Mouse (Mus musculus): ENCODE results near the gene Etl4. TPM values are rescaled to one million over a fixed set of nuclear protein-coding genes. Genes with fewer than 3 reads are reported as not detected.

The Etl4 gene
- total RNA-seq, 2 experiments from 2014 or later: 129 TPM

DNA sequence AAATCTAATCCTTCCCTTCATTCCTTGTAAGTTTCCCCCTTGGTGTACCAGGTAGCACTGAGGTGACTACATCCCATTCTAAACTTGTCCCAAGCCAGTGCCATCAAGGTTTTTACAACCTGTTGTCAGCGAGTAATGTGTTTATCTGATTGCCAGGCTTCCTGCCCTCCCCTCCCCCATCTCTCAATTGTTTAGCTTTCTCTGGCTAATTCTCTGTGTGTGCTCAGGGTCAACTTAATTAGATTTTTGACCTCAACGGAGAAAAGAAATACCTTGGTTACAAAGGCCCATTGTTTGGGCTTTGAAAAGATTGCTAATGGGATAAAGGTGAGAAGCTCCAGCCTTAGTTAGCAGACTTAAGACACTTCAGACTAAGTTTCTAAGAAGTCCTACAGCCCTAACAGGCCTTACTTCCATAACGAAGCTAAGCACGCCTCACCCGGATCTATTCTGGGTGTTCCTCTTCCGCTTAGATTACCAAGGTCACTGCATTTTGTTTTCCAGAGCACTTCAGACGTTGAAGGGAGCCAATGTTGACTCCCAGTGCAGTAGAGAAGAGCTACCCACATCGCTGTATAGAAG, 586.7 kb downstream of the Etl4 start:
- intact Hi-C loops (cut with DNase I): no loop called here
- DNase-seq (ENCODE audit: low spot score in 2 of 2): no peak

DNA sequence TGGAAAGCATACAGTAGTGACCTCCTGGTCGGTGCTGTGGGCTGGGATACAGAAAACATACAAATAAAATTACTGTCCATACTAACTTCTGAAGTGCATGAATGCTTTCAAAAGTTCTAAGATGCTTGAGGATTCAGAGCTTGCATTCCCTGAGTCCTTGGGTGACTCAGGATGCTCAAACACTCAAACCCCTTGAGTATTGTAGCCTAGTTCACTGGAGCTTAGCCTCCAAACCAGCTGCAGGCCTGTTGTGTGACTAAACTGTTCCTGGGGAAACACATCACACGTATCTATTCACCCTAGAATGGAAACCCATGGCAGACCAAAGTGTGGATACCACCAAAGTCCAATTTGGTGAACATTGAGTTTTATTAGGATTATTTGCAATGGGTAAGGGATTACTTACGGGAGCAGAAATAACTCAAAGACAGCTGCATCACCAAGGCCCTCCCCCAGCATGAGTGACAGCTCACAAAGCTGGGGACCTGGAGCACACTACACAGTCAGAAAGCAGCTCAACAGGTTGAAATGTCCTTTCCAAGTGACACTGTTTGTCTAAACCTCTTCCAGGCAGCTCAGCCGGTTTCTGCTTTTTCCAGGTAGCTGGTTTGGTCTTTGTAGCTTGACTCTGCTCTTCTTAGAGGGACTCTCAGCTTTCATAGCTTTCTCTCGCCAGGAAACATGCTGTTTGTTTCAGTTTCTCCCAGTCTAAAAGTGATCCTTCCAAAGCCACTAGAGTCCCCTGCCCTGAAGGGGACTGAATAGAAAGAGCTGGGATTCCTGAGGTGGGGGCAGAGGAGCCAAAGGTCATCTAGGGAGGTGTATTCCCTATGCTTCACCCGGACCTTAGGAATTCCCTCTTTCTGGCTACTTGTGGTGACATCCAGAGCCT, 598.5 kb downstream of the Etl4 start:
- intact Hi-C loops (cut with DNase I): no loop called here
- DNase-seq (ENCODE audit: low spot score in 2 of 2): no peak

DNA sequence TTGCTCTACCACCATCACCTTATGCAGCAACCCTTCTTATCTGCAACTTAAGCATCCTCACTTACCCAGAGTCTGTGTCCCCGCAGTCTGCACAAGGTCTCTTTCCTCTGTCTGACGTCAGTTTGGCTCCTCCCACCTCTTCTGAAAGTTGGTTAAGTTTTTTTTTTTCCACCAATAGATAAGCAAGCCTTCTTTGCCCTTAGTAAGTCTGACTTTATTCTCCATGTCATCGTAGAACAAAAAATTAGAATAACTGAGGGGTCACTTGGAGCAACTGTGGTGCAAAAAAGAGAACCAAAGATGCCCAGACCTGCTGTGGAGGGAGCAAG, 599.1 kb downstream of the Etl4 start:
- intact Hi-C loops (cut with DNase I): no loop called here
- no peak for DNase-seq (ENCODE audit: low spot score in 2 of 2)

DNA sequence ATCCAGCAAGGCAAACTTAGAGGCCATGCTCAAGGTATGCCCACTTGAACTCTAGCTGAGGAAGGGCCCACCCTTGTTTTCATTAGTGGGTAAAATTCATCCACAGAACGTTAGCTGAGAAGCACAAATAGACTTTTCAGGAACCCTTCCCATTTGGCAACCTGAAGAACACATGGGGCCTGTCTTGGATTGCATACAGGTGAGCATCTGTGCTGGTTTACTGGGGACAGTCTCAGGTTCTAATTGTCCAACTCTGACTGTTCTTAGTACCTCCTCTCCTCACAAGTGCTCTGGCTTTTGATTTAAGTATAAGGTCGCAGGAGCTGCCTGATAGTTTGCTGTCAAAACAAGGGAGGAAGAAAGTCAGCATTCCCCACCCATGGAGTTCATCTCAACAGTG, 600.5 kb downstream of the Etl4 start:
- intact Hi-C loops (cut with DNase I): no loop called here

DNA sequence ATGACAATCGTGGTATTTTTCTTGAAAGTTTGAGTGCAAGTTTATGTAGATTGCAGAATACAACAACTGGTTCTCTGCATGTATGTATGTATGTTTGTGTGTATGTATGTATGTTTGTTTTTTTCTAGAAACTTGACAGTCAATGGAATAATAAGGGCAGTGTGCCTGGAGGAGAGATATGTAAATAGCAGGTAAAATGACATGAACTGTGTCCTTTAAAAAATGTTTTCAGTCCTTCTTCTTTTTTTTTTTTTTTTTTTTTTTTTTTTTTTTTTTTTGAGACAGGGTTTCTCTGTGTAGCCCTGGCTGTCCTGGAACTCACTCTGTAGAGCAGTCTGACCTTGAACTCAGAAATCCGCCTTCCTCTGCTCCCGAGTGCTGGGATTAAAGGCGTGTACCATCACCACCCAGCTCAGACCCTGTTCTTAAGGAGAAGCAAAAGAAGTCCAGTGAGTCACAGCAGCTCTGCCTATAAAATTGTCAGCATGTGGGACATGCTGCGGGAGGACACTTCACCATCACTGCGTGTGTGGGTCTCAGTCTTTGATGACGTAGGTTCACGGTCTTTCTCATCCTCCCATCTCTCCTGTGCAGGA, 606.8 kb downstream of the Etl4 start:
- DNase-seq (ENCODE audit: low spot score in 2 of 2): no peak
- intact Hi-C loops (cut with DNase I): no loop called here

More for the DNA sequence above, 600.5 kb downstream of the Etl4 start:
- DNase-seq (ENCODE audit: low spot score in 2 of 2): no peak

DNA sequence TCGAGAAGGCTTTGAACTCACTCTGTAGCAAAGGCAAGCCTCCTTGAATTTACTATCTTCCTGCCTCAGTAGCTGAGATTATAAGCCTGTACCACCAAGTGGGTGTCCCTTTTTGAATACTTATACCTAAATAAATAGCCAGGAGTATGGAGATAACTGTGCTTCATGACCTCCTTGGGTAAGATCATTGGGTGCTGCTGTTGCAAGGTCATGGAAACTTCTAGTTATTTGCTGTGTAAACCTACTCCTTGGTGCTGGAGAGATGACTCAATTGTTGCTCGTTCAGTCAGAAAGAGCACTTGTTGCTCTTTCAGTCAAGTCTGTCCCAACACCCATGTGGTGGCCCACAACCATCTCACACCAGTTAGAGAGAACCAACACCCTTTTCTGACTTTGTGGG, 608.3 kb downstream of the Etl4 start:
- DNase-seq (ENCODE audit: low spot score in 2 of 2): no peak
- intact Hi-C loops (cut with DNase I): no loop called here

DNA sequence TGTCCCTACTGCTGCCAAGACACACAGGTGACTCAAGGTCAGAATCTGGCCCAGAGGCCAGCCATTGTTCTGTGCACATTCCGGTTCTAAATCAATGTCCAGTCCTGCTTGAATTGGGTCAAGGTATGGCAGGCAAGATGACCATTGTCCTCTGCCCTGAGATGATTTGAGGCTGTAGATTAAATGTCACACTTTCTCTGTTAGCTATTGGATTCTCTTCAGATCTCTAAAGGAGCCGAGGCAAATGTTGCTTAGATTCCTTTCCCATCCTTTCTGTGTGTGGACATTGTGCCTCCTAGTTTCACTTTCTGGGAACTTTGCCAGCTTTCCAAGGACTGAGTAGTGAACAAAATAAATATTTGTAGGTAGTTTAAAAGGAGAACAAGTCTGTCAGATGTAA, 608.9 kb downstream of the Etl4 start:
- intact Hi-C loops (cut with DNase I): no loop called here

DNA sequence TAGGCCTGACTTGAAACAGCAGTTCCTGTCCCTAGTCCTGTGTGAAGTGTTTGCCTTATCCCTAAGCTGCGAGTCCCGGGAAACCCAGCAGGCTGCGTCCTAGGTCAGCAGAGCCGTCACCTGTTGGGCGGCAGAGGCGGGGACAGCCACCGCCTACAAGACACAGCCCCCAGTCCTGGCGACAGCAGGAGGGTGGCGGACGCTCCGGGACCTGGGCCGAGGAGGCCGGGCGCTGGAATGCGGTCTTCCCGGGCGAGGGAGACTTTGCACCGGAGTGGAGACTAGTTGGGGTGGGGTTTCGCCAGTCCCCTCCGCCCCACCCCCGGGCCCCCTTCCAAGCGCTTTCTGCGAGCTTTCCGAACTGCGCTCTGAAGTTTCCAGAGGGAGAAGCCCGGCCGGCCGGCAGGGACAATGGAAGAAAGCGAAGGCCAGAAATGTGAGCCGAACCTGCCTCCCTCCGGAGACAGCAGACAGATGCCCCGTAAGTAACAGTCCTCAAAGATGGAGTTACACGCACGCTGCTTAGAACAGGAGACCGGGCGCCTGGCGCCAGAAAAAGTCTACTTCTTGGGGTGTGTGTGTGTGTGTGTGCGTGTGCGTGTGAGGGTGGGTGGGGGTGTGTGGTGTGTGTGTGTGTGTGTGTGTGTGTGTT, 610.0 kb downstream of the Etl4 start:
- peak in 1 of 2 experiments; percentile 13 for DNase-seq (ENCODE audit: low spot score in 2 of 2)
- intact Hi-C loops (cut with DNase I): no loop called here

More for the DNA sequence above, 608.9 kb downstream of the Etl4 start:
- DNase-seq (ENCODE audit: low spot score in 2 of 2): no peak

DNA sequence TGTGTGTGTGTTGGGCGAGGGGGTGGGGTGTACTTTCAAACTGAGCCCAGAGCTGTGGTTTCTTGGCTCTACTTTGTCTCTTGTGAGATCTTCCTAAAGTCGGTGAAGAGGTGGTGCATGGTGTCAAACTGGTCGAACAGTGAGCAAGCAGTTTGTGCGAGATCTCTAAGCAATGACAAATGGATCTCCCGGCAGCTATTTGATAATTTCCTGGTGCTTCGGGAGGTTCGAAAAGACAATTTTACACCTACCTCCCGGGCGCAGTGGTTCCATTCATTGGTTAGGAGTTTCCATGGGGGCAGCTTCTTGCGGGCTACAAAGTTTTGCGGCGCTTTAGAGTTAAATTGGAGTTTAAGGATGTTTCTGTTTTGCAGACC, 610.5 kb downstream of the Etl4 start:
- peak; percentile 7 to 9 for DNase-seq (ENCODE audit: low spot score in 2 of 2)
- intact Hi-C loops (cut with DNase I): no loop called here

DNA sequence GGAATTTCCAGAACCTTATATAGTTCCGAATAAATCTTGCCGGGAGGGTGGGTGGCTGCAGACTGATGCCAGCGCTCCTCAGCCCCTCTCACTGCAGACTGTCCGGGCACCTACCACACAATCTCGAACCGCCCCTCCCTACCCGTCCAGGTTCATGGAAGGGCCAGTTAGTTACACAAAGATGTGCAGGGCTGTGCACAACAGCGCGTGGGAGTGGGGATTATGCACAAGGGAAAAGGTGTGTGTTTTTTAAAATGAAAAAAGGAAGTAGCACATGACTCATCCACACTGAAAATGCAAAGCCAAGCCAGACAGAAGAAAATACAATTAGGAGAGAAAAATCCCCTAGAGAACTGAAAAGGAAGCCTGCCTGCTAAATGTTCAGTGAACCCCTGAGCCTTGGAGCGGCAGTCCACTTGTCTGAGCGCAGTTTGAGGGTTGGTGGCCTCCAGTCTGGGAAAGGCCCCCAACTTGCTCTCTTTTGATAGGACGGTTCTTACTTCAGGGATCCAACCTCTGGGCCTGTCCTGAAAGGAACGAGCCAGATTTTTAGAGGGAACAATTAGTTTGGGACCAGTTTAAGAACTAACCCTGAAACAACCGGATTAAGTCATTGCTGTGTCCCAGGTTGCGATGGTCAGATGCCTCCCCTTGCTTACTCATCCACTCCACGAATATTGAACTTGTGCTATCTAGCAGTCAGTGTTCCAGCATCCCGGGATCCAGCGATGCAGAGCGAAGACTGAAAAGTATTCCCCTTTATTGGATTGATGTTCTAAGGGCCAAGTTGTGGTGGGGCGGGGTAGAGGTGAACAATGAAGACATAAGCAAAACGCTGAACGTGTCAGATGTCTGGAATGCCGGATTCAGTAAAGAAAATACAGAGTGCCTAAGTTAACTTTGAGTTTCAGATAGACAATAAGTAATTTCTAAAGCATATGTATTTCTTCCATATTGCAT, 611.3 kb downstream of the Etl4 start:
- intact Hi-C loops (cut with DNase I): no loop called here
- peak; percentile 9 to 51 for DNase-seq (ENCODE audit: low spot score in 2 of 2)

DNA sequence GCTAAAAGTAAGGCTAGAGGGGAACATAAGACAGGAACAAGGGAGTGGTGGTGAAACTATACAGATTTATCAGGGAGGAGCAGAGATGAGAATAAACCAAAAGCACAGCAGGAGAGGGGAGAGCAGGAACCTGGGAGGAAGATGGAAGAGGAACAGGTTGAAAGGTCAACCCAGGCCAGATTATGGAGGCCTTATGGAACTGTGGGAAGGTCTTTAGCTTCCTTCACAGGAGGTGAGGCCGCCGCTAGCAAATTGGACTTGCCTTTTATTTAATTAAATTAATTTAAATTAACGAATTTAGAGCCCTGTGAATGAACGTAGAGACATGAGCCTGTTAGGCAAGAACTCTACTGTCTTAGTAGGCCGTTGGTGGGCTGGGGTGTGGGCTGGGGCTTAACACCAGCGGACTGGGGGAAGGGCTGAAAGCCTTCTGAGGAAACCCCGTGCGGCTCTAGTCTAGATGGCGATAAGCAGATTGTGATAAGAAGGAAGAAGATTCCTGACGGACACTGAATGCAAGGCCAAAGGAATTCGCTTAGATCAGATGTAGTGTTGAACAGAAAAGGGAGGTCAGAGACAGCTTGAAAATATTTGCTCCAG, 612.2 kb downstream of the Etl4 start:
- intact Hi-C loops (cut with DNase I): no loop called here
- DNase-seq (ENCODE audit: low spot score in 2 of 2): no peak

DNA sequence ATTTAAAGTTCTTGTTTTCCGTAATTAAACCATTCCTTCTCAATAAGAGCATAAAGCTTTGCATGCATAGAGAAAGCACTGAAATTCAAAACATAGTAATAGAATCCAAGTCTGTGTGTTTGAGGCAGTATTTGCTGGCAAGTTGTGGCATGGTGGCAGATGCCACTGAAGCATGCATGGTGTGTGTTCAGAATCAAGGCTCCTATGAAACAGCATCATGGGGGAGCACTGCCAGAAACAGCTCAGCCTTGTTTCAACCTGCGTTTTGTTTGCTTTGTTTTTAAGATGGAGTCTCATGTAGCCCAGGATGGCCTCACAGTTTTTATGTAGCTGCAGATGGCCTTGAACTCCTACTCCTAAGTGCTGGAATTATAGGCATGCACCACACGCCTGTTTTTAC, 614.1 kb downstream of the Etl4 start:
- intact Hi-C loops (cut with DNase I): no loop called here
- peak in 1 of 2 experiments; percentile 18 for DNase-seq (ENCODE audit: low spot score in 2 of 2)

DNA sequence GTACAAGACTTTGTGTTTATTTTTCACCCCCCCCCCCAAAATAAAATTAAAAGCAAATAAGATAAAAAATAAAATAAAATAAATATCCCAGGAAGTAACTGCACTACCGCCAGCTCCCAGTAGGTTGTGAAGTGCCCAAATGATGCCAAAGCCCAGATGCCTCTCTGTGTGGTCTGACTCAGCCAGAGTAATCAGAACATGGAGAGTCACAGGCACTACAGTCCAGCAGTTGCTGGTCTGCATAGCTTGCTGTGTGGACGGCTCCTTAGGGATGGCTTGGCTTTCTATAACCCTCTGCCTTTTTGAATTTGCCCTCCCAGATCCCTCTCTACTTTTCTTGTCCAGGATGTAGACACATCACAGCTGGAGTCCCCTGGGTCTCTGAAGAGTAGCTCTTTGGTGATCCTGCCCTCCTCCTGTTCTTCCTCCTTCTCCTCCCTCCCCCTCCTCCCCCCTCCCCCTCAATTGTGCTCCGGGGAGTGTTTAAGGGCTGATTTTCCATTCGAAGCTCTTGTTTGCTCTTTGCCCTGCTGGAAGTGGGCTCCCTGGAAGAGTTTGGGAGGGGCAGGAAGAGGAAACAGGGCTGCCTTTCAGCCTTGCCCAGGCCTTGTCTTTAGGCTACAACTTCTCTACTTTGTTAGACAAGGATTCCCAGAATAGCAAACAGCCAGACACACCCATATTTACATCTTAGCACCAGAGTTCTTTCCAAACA, 616.5 kb downstream of the Etl4 start:
- no peak for DNase-seq (ENCODE audit: low spot score in 2 of 2)
- intact Hi-C loops (cut with DNase I): no loop called here

DNA sequence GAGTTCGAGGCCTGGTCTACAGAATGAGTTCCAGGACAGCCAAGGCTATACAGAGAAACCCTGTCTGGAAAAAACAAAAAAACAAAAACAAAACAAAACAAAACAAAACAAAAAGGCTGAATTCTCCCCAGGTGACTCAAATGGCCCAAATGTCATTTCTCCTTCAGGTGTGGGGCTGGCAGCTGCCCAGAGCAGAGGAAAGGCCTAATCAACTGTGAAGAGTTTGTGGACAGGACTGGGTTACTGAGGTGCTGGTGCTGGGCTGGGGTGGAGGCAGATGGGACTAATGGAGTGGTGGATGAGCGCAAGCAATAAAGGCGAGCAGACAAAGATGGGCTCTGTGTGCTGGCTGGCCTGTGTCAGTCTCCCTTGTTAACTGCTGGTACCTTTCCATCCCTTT, 617.3 kb downstream of the Etl4 start:
- intact Hi-C loops (cut with DNase I): no loop called here
- no peak for DNase-seq (ENCODE audit: low spot score in 2 of 2)

DNA sequence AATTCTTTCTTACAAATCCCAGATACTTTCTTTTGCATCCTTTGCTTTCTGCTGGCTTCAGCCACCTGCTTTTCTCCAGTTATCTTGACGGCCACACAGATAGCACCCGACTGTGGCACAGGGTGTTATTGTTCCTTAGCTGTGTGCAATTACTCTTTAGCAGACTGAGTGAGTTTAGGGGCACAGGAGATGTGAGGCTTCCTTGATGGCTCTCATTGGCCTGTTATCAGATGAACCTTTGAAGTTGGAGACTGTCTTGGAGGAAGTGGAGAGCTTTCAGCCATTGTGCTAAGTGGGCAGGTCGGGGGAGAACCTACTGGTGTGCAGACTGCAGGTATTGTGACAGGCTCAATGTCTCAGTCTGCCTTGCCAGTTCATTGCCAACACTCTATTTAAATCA, 623.0 kb downstream of the Etl4 start:
- DNase-seq (ENCODE audit: low spot score in 2 of 2): no peak
- intact Hi-C loops (cut with DNase I): no loop called here

DNA sequence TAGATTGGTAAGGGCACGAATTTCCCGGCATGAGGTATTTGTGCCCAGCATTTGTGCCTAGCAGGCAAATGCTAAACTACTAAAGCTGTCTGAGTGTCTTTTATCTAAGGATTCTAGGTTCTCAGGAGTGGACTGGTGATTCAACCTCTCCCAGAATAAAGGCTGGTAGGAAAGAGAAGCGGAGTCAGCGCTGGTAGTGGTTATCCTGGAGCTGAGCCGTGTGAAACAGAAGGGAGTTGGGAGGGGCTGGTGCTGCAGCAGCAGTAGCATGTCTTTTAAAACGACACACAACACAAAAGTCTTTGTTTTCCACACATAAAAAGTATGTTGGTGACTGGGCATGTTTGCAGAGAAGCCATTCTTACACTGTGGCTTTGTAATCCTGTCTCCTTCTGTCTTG, 628.2 kb downstream of the Etl4 start:
- intact Hi-C loops (cut with DNase I): no loop called here
- DNase-seq (ENCODE audit: low spot score in 2 of 2): no peak

DNA sequence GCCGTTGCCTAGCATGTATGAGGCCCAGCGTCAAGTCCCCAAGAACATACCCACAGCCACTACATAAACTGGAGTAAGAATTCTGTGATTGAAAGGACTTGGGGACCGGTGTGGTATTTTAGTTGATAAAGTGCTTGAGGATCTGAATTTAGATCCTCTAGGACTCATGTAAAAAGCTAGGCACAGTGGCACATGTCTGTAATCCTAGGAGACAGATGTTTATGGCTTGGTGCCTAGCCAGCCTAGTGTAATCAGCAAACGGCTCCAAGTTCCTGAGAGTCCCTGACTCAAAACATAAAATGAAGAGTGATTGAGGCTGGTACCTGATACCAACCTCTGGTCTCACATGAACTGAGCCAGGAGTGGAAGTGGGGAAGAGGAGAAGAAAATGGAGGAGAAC, 629.3 kb downstream of the Etl4 start:
- intact Hi-C loops (cut with DNase I): no loop called here
- DNase-seq (ENCODE audit: low spot score in 2 of 2): no peak

DNA sequence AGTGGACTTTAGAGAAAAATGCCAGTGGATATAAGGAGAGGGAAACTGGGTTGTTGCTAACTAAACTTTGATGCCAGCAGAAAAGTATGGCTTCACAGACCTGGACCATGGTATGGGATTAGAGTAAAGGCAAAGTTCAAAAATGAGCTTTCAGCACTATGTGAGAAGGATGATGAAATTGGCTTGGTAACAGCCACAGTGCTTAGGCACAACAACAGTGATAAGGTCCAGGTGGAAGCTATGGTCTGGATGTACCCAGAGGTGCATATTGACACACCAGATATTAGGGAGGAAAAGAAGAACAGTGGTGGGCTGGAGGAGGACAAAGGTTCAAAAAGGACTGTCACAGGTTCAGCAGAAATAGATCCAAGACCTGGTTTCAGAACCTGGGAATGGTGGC, 631.7 kb downstream of the Etl4 start:
- no peak for DNase-seq (ENCODE audit: low spot score in 2 of 2)
- intact Hi-C loops (cut with DNase I): no loop called here

DNA sequence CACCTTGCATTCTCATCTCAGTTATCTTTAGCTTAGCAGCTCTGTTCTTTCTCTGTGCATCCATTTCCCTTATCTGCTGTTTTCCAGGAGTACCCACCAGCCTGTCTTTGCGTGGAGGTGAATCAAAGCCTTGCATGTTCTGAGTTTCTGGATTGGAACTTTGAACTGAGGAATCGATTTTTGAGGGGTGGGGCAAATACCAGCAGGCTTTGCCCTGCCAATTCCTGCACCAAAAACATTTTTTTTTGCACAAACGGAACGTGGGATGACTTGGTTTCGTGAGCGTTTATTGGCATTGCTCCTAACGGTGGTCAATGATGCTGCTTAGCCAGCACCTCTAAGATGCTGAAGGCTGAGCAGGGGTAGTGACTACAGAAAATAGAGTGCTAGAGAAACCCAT, 632.7 kb downstream of the Etl4 start:
- no peak for DNase-seq (ENCODE audit: low spot score in 2 of 2)
- intact Hi-C loops (cut with DNase I): no loop called here
